8 mouse cellular contexts compared by ENCODE assay signal in the genomic region with DNA sequence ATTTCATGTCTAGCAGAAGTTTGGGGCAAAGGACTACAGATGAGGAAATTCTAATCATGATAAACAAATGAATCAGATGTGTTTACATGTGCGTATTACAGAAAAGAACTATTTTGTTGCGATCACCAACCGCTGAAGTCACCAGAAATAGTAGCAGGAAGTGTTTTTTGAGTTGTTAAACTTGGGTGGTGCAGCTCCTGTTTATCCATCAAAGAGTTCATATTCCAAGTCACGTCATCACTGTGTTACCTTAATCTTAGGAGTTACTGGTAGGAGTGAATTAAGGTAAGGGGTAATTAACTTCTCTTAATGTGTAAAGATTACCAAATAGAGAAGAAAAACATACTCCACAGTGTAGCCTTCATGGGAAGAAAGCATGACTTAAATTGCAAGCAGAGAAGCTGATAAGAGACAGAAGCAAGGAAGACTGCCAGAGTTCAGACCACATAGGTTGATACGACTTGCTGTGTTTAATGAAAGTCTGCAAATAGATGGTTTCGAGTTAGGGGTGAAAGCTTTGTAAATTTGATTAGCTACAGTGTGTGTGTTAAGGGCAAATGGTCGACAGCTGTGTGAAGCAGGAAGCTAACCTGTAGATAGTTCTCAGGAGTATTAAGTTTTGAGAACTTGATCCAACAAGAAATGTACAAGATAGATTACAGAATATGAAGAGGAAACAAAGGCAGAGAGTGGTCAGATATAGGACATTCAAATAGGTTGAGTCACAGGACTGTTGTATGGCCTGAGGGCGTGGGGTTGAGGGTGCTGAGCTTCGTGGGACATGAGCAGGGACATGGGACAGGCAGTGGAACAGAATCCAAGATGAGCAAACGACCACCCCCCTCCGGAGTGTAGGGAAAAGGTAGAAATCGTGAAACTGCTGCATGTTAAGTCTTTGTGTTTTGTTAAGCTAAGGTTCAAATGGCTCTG. TPM values are rescaled to one million over a fixed set of nuclear protein-coding genes. Genes with fewer than 3 reads are reported as not detected.
DNase-seq lines count a peak whose midpoint lies in the region; ATAC-seq and TF ChIP-seq lines count a peak whose summit lies in the region.

No protein-coding gene starts in this region.

- H3K4me2 ChIP-seq in intestine, embryonic 15.5 days (replicated peaks), result peak overlapping the region; percentile 60
- H3K4me2 ChIP-seq in neural tube, embryonic 12.5 days (replicated peaks), result peak overlapping the region; percentile 53

- H3K9ac ChIP-seq in intestine, embryonic 15.5 days, result peak overlapping the region; percentile 64; the same call in 1 of the 2 replicates
- H3K9ac ChIP-seq in neural tube, embryonic 12.5 days, result peak overlapping the region; percentile 66; the same call in 1 of the 2 replicates

- no peak for TF ChIP-seq CTCF in lung, adult 2 months (IDR thresholded peaks at IDR 0.05; ENCODE audit: insufficient read depth, low read length)

- H3K4me1 ChIP-seq in lung, adult 2 months (ENCODE audit: control insufficient read depth, insufficient read depth, low read length), result peaks cover 3% of the 10 kb centered on the region
- H3K4me1 ChIP-seq in intestine, embryonic 15.5 days (replicated peaks), result no peaks in the 10 kb centered on the region
- H3K4me1 ChIP-seq in neural tube, embryonic 12.5 days, result no peaks in the 10 kb centered on the region

- no peaks in the 10 kb centered on the region for H3K27me3 ChIP-seq in intestine, embryonic 15.5 days (replicated peaks)
- no peaks in the 10 kb centered on the region for H3K27me3 ChIP-seq in neural tube, embryonic 12.5 days (replicated peaks)

- no peak for TF ChIP-seq POLR2A in lung, adult 2 months (IDR thresholded peaks at IDR 0.05; ENCODE audit: borderline replicate concordance, extremely low read depth, low read depth, low read length)

- no peak for DNase-seq in lung, adult 2 months
- DNase-seq in lung, postnatal 25 days (ENCODE audit: low spot score), result no peak
- DNase-seq in adrenal gland, postnatal 25 days, result no peak
- DNase-seq in urinary bladder, adult 2 months (ENCODE audit: low spot score), result no peak
- DNase-seq in kidney, adult 11 months, result no peak

- WGBS in lung, adult 2 months, result 36% methylated on average over 12 of the region's 12 CpGs
- 44% methylated on average over 12 of the region's 12 CpGs for WGBS in intestine, embryonic 15.5 days
- WGBS in neural tube, embryonic 12.5 days, result 63% methylated on average over 12 of the region's 12 CpGs

- H3K36me3 ChIP-seq in intestine, embryonic 15.5 days, result peaks cover 5% of the 10 kb centered on the region; the same call in 1 of the 2 replicates
- H3K36me3 ChIP-seq in neural tube, embryonic 12.5 days, result peaks cover 20% of the 10 kb centered on the region

- no peak overlapping the region for H3K27ac ChIP-seq in intestine, embryonic 15.5 days
- no peak overlapping the region for H3K27ac ChIP-seq in neural tube, embryonic 12.5 days

- no peaks in the 10 kb centered on the region for H3K9me3 ChIP-seq in intestine, embryonic 15.5 days
- H3K9me3 ChIP-seq in neural tube, embryonic 12.5 days, result no peaks in the 10 kb centered on the region

- ATAC-seq in common myeloid progenitor, adult 5-6 weeks (replicated peaks; ENCODE audit: low read depth, poor library complexity, severe bottlenecking), result peak; percentile 21
- peak; percentile 48 for ATAC-seq in intestine, embryonic 15.5 days
- no peak for ATAC-seq in neural tube, embryonic 12.5 days (ENCODE audit: low FRiP score, low read depth)

- H3K4me3 ChIP-seq in lung, adult 2 months (replicated peaks; ENCODE audit: extremely low read depth, low read depth, low read length), result peak overlapping the region; percentile 99
- peak overlapping the region; percentile 77 for H3K4me3 ChIP-seq in intestine, embryonic 15.5 days (replicated peaks)
- H3K4me3 ChIP-seq in neural tube, embryonic 12.5 days, result peak overlapping the region; percentile 62

RNA-seq across cellular contexts. Expression of a gene that starts 1.0 kb away (rescaled TPM):
- 4.1 TPM in 2 replicates for polyA plus RNA-seq in lung, adult 2 months (2012; rRNA removed)
- total RNA-seq in common myeloid progenitor, adult 5-6 weeks (2017), result 14.7 and 21.6 TPM in 2 replicates
- polyA plus RNA-seq in intestine, embryonic 15.5 days (2015; fragmentation: Nextera tagmentation; extraction: Ambion mirVana), result 14.1 and 15.8 TPM in 2 replicates
- polyA plus RNA-seq in neural tube, embryonic 12.5 days (2016; fragmentation: Nextera tagmentation; extraction: Ambion mirVana), result 23.5 and 24.4 TPM in 2 replicates
- total RNA-seq in adrenal gland, postnatal 25 days (2021), result 12.3 and 18.1 TPM in 2 replicates
- polyA plus RNA-seq in urinary bladder, adult 2 months (2012; rRNA removed), result 12.8 and 14.1 TPM in 2 replicates

RNA-seq across cellular contexts. Expression of a gene that starts 23.7 kb away (rescaled TPM):
- 0.18 and 0.20 TPM in 2 replicates for polyA plus RNA-seq in lung, adult 2 months (2012; rRNA removed)
- not detected in 2 replicates for total RNA-seq in common myeloid progenitor, adult 5-6 weeks (2017)
- polyA plus RNA-seq in intestine, embryonic 15.5 days (2015; fragmentation: Nextera tagmentation; extraction: Ambion mirVana), result not detected in 2 replicates
- polyA plus RNA-seq in neural tube, embryonic 12.5 days (2016; fragmentation: Nextera tagmentation; extraction: Ambion mirVana), result 0.20 and 0.22 TPM in 2 replicates
- total RNA-seq in adrenal gland, postnatal 25 days (2021), result not detected in 2 replicates
- polyA plus RNA-seq in urinary bladder, adult 2 months (2012; rRNA removed), result not detected in 2 replicates

RNA-seq across cellular contexts. Expression of a gene that starts 40.4 kb away (rescaled TPM):
- 5.7 and 10.3 TPM in 2 replicates for polyA plus RNA-seq in lung, adult 2 months (2012; rRNA removed)
- 40.9 and 46.6 TPM in 2 replicates for total RNA-seq in common myeloid progenitor, adult 5-6 weeks (2017)
- 17.5 and 23.2 TPM in 2 replicates for polyA plus RNA-seq in intestine, embryonic 15.5 days (2015; fragmentation: Nextera tagmentation; extraction: Ambion mirVana)
- 34.5 and 34.8 TPM in 2 replicates for polyA plus RNA-seq in neural tube, embryonic 12.5 days (2016; fragmentation: Nextera tagmentation; extraction: Ambion mirVana)
- 15.5 and 19.0 TPM in 2 replicates for total RNA-seq in adrenal gland, postnatal 25 days (2021)
- polyA plus RNA-seq in urinary bladder, adult 2 months (2012; rRNA removed), result 12.0 and 13.2 TPM in 2 replicates

RNA-seq across cellular contexts. Expression of a gene that starts 40.6 kb away (rescaled TPM):
- polyA plus RNA-seq in lung, adult 2 months (2012; rRNA removed), result 5.4 and 10.1 TPM in 2 replicates
- 34.6 and 39.5 TPM in 2 replicates for total RNA-seq in common myeloid progenitor, adult 5-6 weeks (2017)
- 67.4 and 81.8 TPM in 2 replicates for polyA plus RNA-seq in intestine, embryonic 15.5 days (2015; fragmentation: Nextera tagmentation; extraction: Ambion mirVana)
- 89.3 and 92.0 TPM in 2 replicates for polyA plus RNA-seq in neural tube, embryonic 12.5 days (2016; fragmentation: Nextera tagmentation; extraction: Ambion mirVana)
- total RNA-seq in adrenal gland, postnatal 25 days (2021), result 19.9 and 27.7 TPM in 2 replicates
- polyA plus RNA-seq in urinary bladder, adult 2 months (2012; rRNA removed), result 22.0 and 23.8 TPM in 2 replicates

RNA-seq across cellular contexts. Expression of a gene that starts 48.2 kb away (rescaled TPM):
- 0.15 TPM in 1 of 2 replicates, not detected in the other for polyA plus RNA-seq in lung, adult 2 months (2012; rRNA removed)
- not detected in 2 replicates for total RNA-seq in common myeloid progenitor, adult 5-6 weeks (2017)
- polyA plus RNA-seq in intestine, embryonic 15.5 days (2015; fragmentation: Nextera tagmentation; extraction: Ambion mirVana), result 54.1 and 76.2 TPM in 2 replicates
- polyA plus RNA-seq in neural tube, embryonic 12.5 days (2016; fragmentation: Nextera tagmentation; extraction: Ambion mirVana), result not detected in 2 replicates
- not detected in 2 replicates for total RNA-seq in adrenal gland, postnatal 25 days (2021)
- not detected in 2 replicates for polyA plus RNA-seq in urinary bladder, adult 2 months (2012; rRNA removed)
